Mouse (Mus musculus) retina, postnatal 7 days (tissue): ENCODE results near the gene Troap.

ENCODE experiments used
- DNase-seq: peaks from one replicate; pipeline ENCODE4 v3.0.0-alpha.2; 2012; ENCODE audit warnings: low read depth, low spot score

Gene Troap

GRCm38 (mm10) chr15:99074019-99074599 lies at the start of gene Troap:
Gene Troap, plus strand, starts transcription at chr15:99074575.
- DNase-seq, result no peak

GRCm38 (mm10) chr15:99024668-99025314 lies 49.6 kb upstream of the Troap start:
- DNase-seq, result peak; percentile 74

GRCm38 (mm10) chr15:99025414-99025813 lies 49.0 kb upstream of the Troap start:
- DNase-seq, result no peak

- DNase-seq, result peak; percentile 36
Observed at GRCm38 (mm10) chr15:99026259-99026658, 48.1 kb upstream of the Troap start.

- DNase-seq, result no peak
Observed at GRCm38 (mm10) chr15:99027116-99027515, 47.3 kb upstream of the Troap start.

- no peak for DNase-seq
Observed at GRCm38 (mm10) chr15:99028874-99029458, 45.4 kb upstream of the Troap start.

GRCm38 (mm10) chr15:99029619-99030584 lies 44.5 kb upstream of the Troap start, which contains the start of gene Tuba1c:
Gene Tuba1c, plus strand, starts transcription at chr15:99029891.
- peak; percentile 36 for DNase-seq

- no peak for DNase-seq
Observed at GRCm38 (mm10) chr15:99030585-99031387, 43.6 kb upstream of the Troap start.

GRCm38 (mm10) chr15:99031388-99031675 lies 43.0 kb upstream of the Troap start:
- DNase-seq, result no peak

- DNase-seq, result no peak
Observed at GRCm38 (mm10) chr15:99032041-99032725, 42.2 kb upstream of the Troap start.

GRCm38 (mm10) chr15:99032726-99033250 lies 41.6 kb upstream of the Troap start:
- no peak for DNase-seq

GRCm38 (mm10) chr15:99033498-99034270 lies 40.7 kb upstream of the Troap start:
- no peak for DNase-seq

GRCm38 (mm10) chr15:99035431-99035830 lies 38.9 kb upstream of the Troap start:
- DNase-seq, result no peak

- no peak for DNase-seq
Observed at GRCm38 (mm10) chr15:99036249-99036905, 38.0 kb upstream of the Troap start.

- DNase-seq, result no peak
Observed at GRCm38 (mm10) chr15:99038025-99038424, 36.4 kb upstream of the Troap start.

GRCm38 (mm10) chr15:99038797-99039196 lies 35.6 kb upstream of the Troap start:
- DNase-seq, result no peak

GRCm38 (mm10) chr15:99039306-99039705 lies 35.1 kb upstream of the Troap start:
- no peak for DNase-seq

- DNase-seq, result no peak
Observed at GRCm38 (mm10) chr15:99039996-99040919, 34.1 kb upstream of the Troap start.
